Mouse (Mus musculus) heart, embryonic 16.5 days (tissue): ENCODE results near the gene Rnf216. TPM values are rescaled to one million over a fixed set of nuclear protein-coding genes. Genes with fewer than 3 reads are reported as not detected.

Experiments
- ATAC-seq: fragments of 200-750 bp; cut with Nextera tagmentation; replicated peaks from 2 replicates; pipeline ENCODE4 v1.8.0; 2017; ENCODE audit warnings: moderate number of reproducible peaks; ENCODE audit not compliant: insufficient read depth, low FRiP score; ENCODE audit errors: extremely low read depth
- H3K27ac ChIP-seq: fragments of 300-500 bp; sonication (generic); 2 replicates; pipeline ENCODE4 v1.5.1; 2014; ENCODE audit warnings: mild to moderate bottlenecking, low read length, control low read depth, moderate library complexity
- H3K27me3 ChIP-seq: fragments of 300-500 bp; sonication (generic); 2 replicates; pipeline ENCODE4 v1.6.1; 2014; ENCODE audit warnings: low read length, mixed read lengths; ENCODE audit not compliant: control insufficient read depth, insufficient read depth
- H3K36me3 ChIP-seq: fragments of 300-500 bp; sonication (generic); 2 replicates; pipeline ENCODE4 v1.6.1; 2014; ENCODE audit not compliant: control insufficient read depth, insufficient read depth
- H3K4me1 ChIP-seq: fragments of 300-500 bp; sonication (generic); 2 replicates; pipeline ENCODE4 v1.6.1; 2014; ENCODE audit warnings: low read length, mixed read lengths; ENCODE audit not compliant: control insufficient read depth, insufficient read depth
- H3K4me2 ChIP-seq: fragments of 300-500 bp; sonication (generic); 2 replicates; pipeline ENCODE4 v1.6.1; 2014; ENCODE audit warnings: low read depth, mild to moderate bottlenecking, control low read depth, low read length
- H3K4me3 ChIP-seq: fragments of 300-500 bp; sonication (generic); 2 replicates; pipeline ENCODE4 v1.5.1; 2014; ENCODE audit warnings: mild to moderate bottlenecking, control low read depth, low read length
- H3K9ac ChIP-seq: fragments of 300-500 bp; sonication (generic); 2 replicates; pipeline ENCODE4 v1.6.1; 2014; ENCODE audit warnings: low read length, control low read depth
- H3K9me3 ChIP-seq: fragments of 300-500 bp; sonication (generic); replicated peaks from 2 replicates; pipeline ENCODE4 v1.6.1; 2016; ENCODE audit warnings: low read length; ENCODE audit not compliant: control insufficient read depth
- WGBS: fragments of 180-500 bp; shearing (Covaris S2); extraction: QIAGEN DNeasy Blood & Tissue Kit; methylation state at CpG from one replicate; pipeline ENCODE4 v1.1.7; 2014; 5-methylcytosine and 5-hydroxymethylcytosine counted together
- microRNA-seq: library from miRNA; unstranded; fragments of <30 nt; microRNA quantifications from one replicate; pipeline ENCODE4, GENCODE M21; 2017
- polyA plus RNA-seq: library from polyadenylated mRNA; unstranded; fragments of >200 nt; fragmentation: Nextera tagmentation; extraction: Ambion mirVana; gene quantifications from 2 replicates; pipeline ENCODE4 v1.2.1, GENCODE M21; 2015

Gene Rnf216
- polyA plus RNA-seq, 1 experiment from 2014 or later = 22.7 TPM

DNA sequence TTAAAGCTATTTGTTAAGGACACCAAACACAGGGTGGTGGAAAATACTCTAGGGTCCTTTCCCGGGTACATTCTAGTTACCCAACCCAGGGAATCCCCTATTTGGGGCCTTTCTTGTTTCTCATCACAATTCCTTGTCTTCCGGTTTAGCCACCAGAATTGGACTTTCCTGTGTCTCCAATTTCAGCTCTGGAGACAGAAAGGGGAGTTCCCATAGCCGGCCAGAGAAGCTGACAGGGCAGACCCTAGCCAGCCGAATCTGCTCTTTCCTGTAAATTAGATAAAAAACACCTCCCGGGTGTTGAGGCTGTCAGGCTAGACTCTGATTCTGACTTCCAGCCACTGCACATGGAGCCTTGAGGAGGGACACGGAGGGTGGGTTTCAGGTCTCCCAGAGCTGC, 163.2 kb downstream of the Rnf216 start:
- H3K9me3 ChIP-seq = no peaks in the 10 kb centered on the region
- no peak overlapping the region for H3K4me2 ChIP-seq
- H3K4me3 ChIP-seq = no peak overlapping the region
- no peaks in the 10 kb centered on the region for H3K27me3 ChIP-seq
- WGBS = 32% methylated on average over 6 of the region's 6 CpGs
- H3K36me3 ChIP-seq = no peaks in the 10 kb centered on the region
- no peaks in the 10 kb centered on the region for H3K4me1 ChIP-seq
- no peak overlapping the region for H3K9ac ChIP-seq
- ATAC-seq = no peak
- peak overlapping the region; percentile 20; the same call in 1 of the 2 replicates for H3K27ac ChIP-seq

- Histone ChIP-seq H3K36me3 (no peaks in the 10 kb centered on the region), H3K27me3 (no peaks in the 10 kb centered on the region), H3K9ac (no peak overlapping the region), H3K4me2 (no peak overlapping the region), H3K4me1 (no peaks in the 10 kb centered on the region), H3K27ac (no peak overlapping the region), H3K9me3 (no peaks in the 10 kb centered on the region), H3K4me3 (no peak overlapping the region)
- 73% methylated on average over 7 of the region's 7 CpGs for WGBS
- ATAC-seq = no peak
These were observed 165.3 kb downstream of the Rnf216 start for GRCm38 (mm10) chr5:142947460-142947859.

- Histone ChIP-seq H3K27ac (peak overlapping the region; percentile 42; the same call in 1 of the 2 replicates), H3K9me3 (no peaks in the 10 kb centered on the region; the same call in 1 of the 2 replicates), H3K4me2 (no peak overlapping the region), H3K27me3 (no peaks in the 10 kb centered on the region), H3K9ac (no peak overlapping the region), H3K4me1 (no peaks in the 10 kb centered on the region), H3K36me3 (no peaks in the 10 kb centered on the region), H3K4me3 (no peak overlapping the region)
- WGBS = 55% methylated on average over 8 of the region's 8 CpGs
- ATAC-seq = peak; percentile 79
These were observed 167.7 kb downstream of the Rnf216 start for GRCm38 (mm10) chr5:142944979-142945682.

Small RNA genes lying within 50 kb of the gene (microRNA-seq; reads per million reads assigned to microRNA genes)
- gene Gm44405 = not detected

Other genes with a start within 250 kb of the Rnf216 start
- 7.5 and 8.3 TPM in 2 replicates for gene Fbxl18, start 217.6 kb downstream of the Rnf216 start, polyA plus RNA-seq
- 5,062 and 5,724 TPM in 2 replicates for gene Actb, start 206.2 kb downstream of the Rnf216 start, polyA plus RNA-seq
- gene Fscn1, start 152.7 kb downstream of the Rnf216 start, polyA plus RNA-seq = 115 and 129 TPM in 2 replicates
- gene Olfr718-ps1, start 34.6 kb upstream of the Rnf216 start, polyA plus RNA-seq = not detected in 2 replicates
- 7.5 TPM in 2 replicates for gene Rbak, start 67.8 kb upstream of the Rnf216 start, polyA plus RNA-seq
- not detected in 2 replicates for gene Spdye4b, start 68.0 kb upstream of the Rnf216 start, polyA plus RNA-seq
- gene Spdye4a, start 113.9 kb upstream of the Rnf216 start, polyA plus RNA-seq = not detected in 2 replicates
- gene Zfp12, start 122.2 kb upstream of the Rnf216 start, polyA plus RNA-seq = 7.5 and 7.8 TPM in 2 replicates
- 1.5 and 1.9 TPM in 2 replicates for gene Zfp316, start 157.0 kb upstream of the Rnf216 start, polyA plus RNA-seq
- not detected in 2 replicates for gene Zfp853, start 180.6 kb upstream of the Rnf216 start, polyA plus RNA-seq
- 24.0 TPM in 2 replicates for gene E130309D02Rik, start 202.4 kb upstream of the Rnf216 start, polyA plus RNA-seq
- gene Zdhhc4, start 216.3 kb upstream of the Rnf216 start, polyA plus RNA-seq = 57.0 and 58.7 TPM in 2 replicates
- 0.08 TPM in 1 of 2 replicates, not detected in the other for gene Grid2ip, start 244.3 kb upstream of the Rnf216 start, polyA plus RNA-seq